Mouse (Mus musculus) heart, adult 2 months (tissue): ENCODE data around the gene Dcpp2.

Experiments used
- CTCF ChIP-seq: fragments of 200-600 bp; IDR thresholded peaks from 2 replicates; pipeline ENCODE4 v1.8.1; 2022; ENCODE audit warnings: antibody characterized with exemption, mild to moderate bottlenecking, moderate library complexity
- EP300 ChIP-seq: fragments of 200-500 bp; IDR thresholded peaks from 2 replicates; pipeline ENCODE4 v1.6.1; 2011; ENCODE audit warnings: low read depth, low read length, control low read depth; ENCODE audit not compliant: insufficient read depth
- POLR2A ChIP-seq: fragments of 200-500 bp; IDR thresholded peaks from 2 replicates; pipeline ENCODE4 v1.6.1; 2011; ENCODE audit warnings: mild to moderate bottlenecking, low read depth, low read length, control low read depth; ENCODE audit not compliant: insufficient read depth

GRCm38 (mm10) chr17:23857193-23857592 lies 23.5 kb upstream of the Dcpp2 start:
- TF ChIP-seq POLR2A (no peak), CTCF (no peak), EP300 (no peak)
